Comparison of ENCODE assay signal across 12 mouse cellular contexts in the genomic region with DNA sequence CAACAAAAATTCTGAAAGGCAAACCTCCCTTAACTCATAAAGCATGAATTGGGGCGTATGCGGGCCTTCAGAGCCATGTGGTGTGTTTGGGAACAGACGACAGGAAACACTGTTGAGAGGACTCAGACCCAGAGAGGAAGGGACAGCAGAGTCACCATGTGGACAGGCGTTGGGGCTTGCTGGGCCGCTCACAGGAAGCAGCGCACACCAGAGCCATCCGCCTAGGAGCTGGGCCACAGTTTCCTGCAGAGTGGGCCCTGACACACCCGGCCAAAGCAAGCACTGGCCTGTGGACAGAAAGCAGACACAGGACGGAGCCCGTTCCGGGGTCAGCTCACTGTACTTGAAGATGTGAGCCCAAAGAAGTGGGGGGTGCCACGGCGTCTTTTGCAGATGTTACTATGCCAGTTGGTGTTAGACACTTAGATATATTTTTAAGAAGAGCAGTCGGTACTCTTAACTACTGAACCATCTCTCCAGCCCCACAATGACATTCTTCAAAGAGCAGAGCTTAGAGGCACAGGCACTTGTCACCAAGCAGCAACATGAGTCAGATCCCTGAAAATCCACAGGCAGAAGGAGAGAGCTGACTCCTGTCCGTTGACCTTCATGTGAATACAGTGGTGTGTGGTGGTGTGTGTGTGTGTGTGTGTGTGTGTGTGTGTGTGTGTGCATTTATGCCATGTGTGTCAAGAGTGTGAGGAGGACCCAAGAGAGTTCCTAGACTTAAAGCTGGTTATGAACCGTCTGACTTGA. TPM values are rescaled to one million over a fixed set of nuclear protein-coding genes. Genes with fewer than 3 reads are reported as not detected.
DNase-seq lines count a peak whose midpoint lies in the region; ATAC-seq and TF ChIP-seq lines count a peak whose summit lies in the region.
"Had no signal": no experiment of that assay in that cellular context is flagged by ENCODE, and none has a peak within 500 bp of the region (broad histone marks: within the 10 kb centered on the region; RNA-seq: fewer than 3 reads in every experiment).

No protein-coding gene starts in this region.

- no peak for TF ChIP-seq CTCF in kidney, adult 2 months (conservative IDR thresholded peaks at IDR 0.05; ENCODE audit: insufficient read depth, insufficient read length, low read depth, low read length)
- no peak for TF ChIP-seq CTCF in left cerebral cortex, adult 2 months (IDR thresholded peaks at IDR 0.05)

- intact Hi-C loops in heart, postnatal 25 days (cut with DNase I), result no loop called here
- intact Hi-C loops in left cerebral cortex, adult 2 months (cut with DNase I), result no loop called here

- H3K4me1 ChIP-seq in kidney, adult 2 months (ENCODE audit: control insufficient read depth, insufficient read depth, low read length), result no peaks in the 10 kb centered on the region
- peaks cover 4% of the 10 kb centered on the region; the same call in 1 of the 2 replicates for H3K4me1 ChIP-seq in lung, embryonic 16.5 days (replicated peaks; ENCODE audit: control insufficient read depth, insufficient read depth, low read length)
- peaks cover 4% of the 10 kb centered on the region; the same call in 1 of the 2 replicates for H3K4me1 ChIP-seq in hindbrain, embryonic 12.5 days
- H3K4me1 ChIP-seq: neural tube, embryonic 15.5 days had no signal

- peak; percentile 52 for ATAC-seq in granulocyte monocyte progenitor cell, adult 5-6 weeks (replicated peaks; ENCODE audit: poor library complexity, severe bottlenecking)
- peak; percentile 72 for ATAC-seq in lung, embryonic 16.5 days (ENCODE audit: low read depth)
- ATAC-seq in hindbrain, embryonic 12.5 days (ENCODE audit: low FRiP score), result no peak
- ATAC-seq: forebrain, embryonic 16.5 days had no signal

- H3K9ac ChIP-seq in lung, embryonic 16.5 days (ENCODE audit: low read length), result 0 out of 2 replicates have a peak overlapping the region, but pooled peaks have one; percentile 4
- no peak overlapping the region for H3K9ac ChIP-seq in hindbrain, embryonic 12.5 days
- H3K9ac ChIP-seq: neural tube, embryonic 15.5 days had no signal

- no peaks in the 10 kb centered on the region for H3K27me3 ChIP-seq in kidney, adult 2 months (replicated peaks; ENCODE audit: control insufficient read depth, insufficient read depth, low read length)
- H3K27me3 ChIP-seq in lung, embryonic 16.5 days (ENCODE audit: control insufficient read depth, insufficient read depth, low read depth, low read length), result no peaks in the 10 kb centered on the region
- no peaks in the 10 kb centered on the region for H3K27me3 ChIP-seq in hindbrain, embryonic 12.5 days
- H3K27me3 ChIP-seq: neural tube, embryonic 15.5 days had no signal

- H3K9me3 ChIP-seq in lung, embryonic 16.5 days (ENCODE audit: control insufficient read depth, low read length), result no peaks in the 10 kb centered on the region
- H3K9me3 ChIP-seq in hindbrain, embryonic 12.5 days (replicated peaks), result peaks cover under 1% of the 10 kb centered on the region; the same call in 1 of the 2 replicates
- H3K9me3 ChIP-seq: neural tube, embryonic 15.5 days had no signal

- 66% methylated on average over 16 of the region's 16 CpGs for WGBS in kidney, adult 2 months
- WGBS in lung, embryonic 16.5 days, result 66% methylated on average over 16 of the region's 16 CpGs
- WGBS in hindbrain, embryonic 12.5 days, result 81% methylated on average over 16 of the region's 16 CpGs

- H3K36me3 ChIP-seq in kidney, adult 2 months (ENCODE audit: control insufficient read depth, insufficient read depth, low read length), result no peaks in the 10 kb centered on the region
- H3K36me3 ChIP-seq in lung, embryonic 16.5 days (ENCODE audit: control insufficient read depth, insufficient read depth, low read length), result no peaks in the 10 kb centered on the region
- no peaks in the 10 kb centered on the region for H3K36me3 ChIP-seq in hindbrain, embryonic 12.5 days
- H3K36me3 ChIP-seq: neural tube, embryonic 15.5 days had no signal

- TF ChIP-seq POLR2A in kidney, adult 2 months (IDR thresholded peaks at IDR 0.05; ENCODE audit: low read depth, low read length), result no peak

- DNase-seq in heart, adult 11 months, result peak; percentile 97
- DNase-seq in heart, postnatal 25 days (ENCODE audit: low spot score), result no peak
- peak; percentile 67 for DNase-seq in kidney, adult 2 months
- no peak for DNase-seq in ovary, adult 18-20 months (ENCODE audit: low spot score)
- DNase-seq in left cerebral cortex, adult 2 months (ENCODE audit: extremely low spot score in 1 of 2, low spot score in 2 of 2), result no peak
- DNase-seq: cerebellum, postnatal 36 days had no signal

- H3K4me2 ChIP-seq in lung, embryonic 16.5 days (ENCODE audit: low read depth, low read length), result no peak overlapping the region
- no peak overlapping the region for H3K4me2 ChIP-seq in hindbrain, embryonic 12.5 days (replicated peaks)
- H3K4me2 ChIP-seq: neural tube, embryonic 15.5 days had no signal

- peak overlapping the region; percentile 24; the same call in 1 of the 2 replicates for H3K27ac ChIP-seq in kidney, adult 2 months (ENCODE audit: insufficient read depth, low read depth, low read length)
- H3K27ac ChIP-seq in lung, embryonic 16.5 days (ENCODE audit: low read length), result peak overlapping the region; percentile 48; the same call in 1 of the 2 replicates
- H3K27ac ChIP-seq in hindbrain, embryonic 12.5 days, result no peak overlapping the region
- no peak overlapping the region for H3K27ac ChIP-seq in left cerebral cortex, adult 2 months
- H3K27ac ChIP-seq: macrophage; neural tube, embryonic 15.5 days had no signal

- no peak overlapping the region for H3K4me3 ChIP-seq in kidney, adult 2 months (ENCODE audit: insufficient read depth, low read depth, low read length)
- no peak overlapping the region for H3K4me3 ChIP-seq in lung, embryonic 16.5 days (ENCODE audit: low read length)
- no peak overlapping the region for H3K4me3 ChIP-seq in hindbrain, embryonic 12.5 days
- H3K4me3 ChIP-seq in left cerebral cortex, adult 2 months, result no peak overlapping the region
- H3K4me3 ChIP-seq: neural tube, embryonic 15.5 days had no signal

RNA-seq across cellular contexts. Expression of a gene that starts 22.1 kb away (rescaled TPM):
- total RNA-seq in heart, postnatal 25 days (2021), result 10 to 100 TPM; 36.6 to 42.8 TPM
- total RNA-seq in granulocyte monocyte progenitor cell, adult 5-6 weeks (2014; fragmentation: Nextera tagmentation), result not detected in 2 replicates
- not detected in 2 replicates for total RNA-seq in granulocyte monocyte progenitor cell, adult 5-6 weeks (2017)
- polyA plus RNA-seq in kidney, adult 2 months (2012; rRNA removed), result 23.1 and 28.5 TPM in 2 replicates
- 181 and 222 TPM in 2 replicates for polyA plus RNA-seq in lung, embryonic 16.5 days (2015; fragmentation: Nextera tagmentation; extraction: Ambion mirVana)
- 699 and 764 TPM in 2 replicates for polyA plus RNA-seq in hindbrain, embryonic 12.5 days (2016; fragmentation: Nextera tagmentation; extraction: Ambion mirVana)
- total RNA-seq in left cerebral cortex, adult 2 months (2021), result 100 to 1,000 TPM; 334 to 344 TPM

Comparison
In these comparisons a context has a peak if more than half of its experiments do, and no peak if none do; other contexts are left out.
1. DNase-seq: peak in heart, adult 11 months (single experiment) and kidney, adult 2 months (single experiment); none in heart, postnatal 25 days (single experiment), ovary, adult 18-20 months (single experiment) and left cerebral cortex, adult 2 months (0 of 2).
2. H3K27ac ChIP-seq: peak in kidney, adult 2 months (single experiment) and lung, embryonic 16.5 days (single experiment); none in hindbrain, embryonic 12.5 days (single experiment) and left cerebral cortex, adult 2 months (single experiment).
3. RNA of a gene that starts 22.1 kb away (total RNA-seq): 334 to 344 TPM in left cerebral cortex, adult 2 months and 36.6 to 42.8 TPM in heart, postnatal 25 days; not detected in granulocyte monocyte progenitor cell, adult 5-6 weeks; every median in the first group is over 10 times any median in the second.